Mouse (Mus musculus): ENCODE data around the gene Stip1.
"Not testable (repeated sequence)": the region's sequence is repeated elsewhere in the genome, so short reads cannot be mapped to it uniquely, and the experiment has no call there.

Gene Stip1

DNA sequence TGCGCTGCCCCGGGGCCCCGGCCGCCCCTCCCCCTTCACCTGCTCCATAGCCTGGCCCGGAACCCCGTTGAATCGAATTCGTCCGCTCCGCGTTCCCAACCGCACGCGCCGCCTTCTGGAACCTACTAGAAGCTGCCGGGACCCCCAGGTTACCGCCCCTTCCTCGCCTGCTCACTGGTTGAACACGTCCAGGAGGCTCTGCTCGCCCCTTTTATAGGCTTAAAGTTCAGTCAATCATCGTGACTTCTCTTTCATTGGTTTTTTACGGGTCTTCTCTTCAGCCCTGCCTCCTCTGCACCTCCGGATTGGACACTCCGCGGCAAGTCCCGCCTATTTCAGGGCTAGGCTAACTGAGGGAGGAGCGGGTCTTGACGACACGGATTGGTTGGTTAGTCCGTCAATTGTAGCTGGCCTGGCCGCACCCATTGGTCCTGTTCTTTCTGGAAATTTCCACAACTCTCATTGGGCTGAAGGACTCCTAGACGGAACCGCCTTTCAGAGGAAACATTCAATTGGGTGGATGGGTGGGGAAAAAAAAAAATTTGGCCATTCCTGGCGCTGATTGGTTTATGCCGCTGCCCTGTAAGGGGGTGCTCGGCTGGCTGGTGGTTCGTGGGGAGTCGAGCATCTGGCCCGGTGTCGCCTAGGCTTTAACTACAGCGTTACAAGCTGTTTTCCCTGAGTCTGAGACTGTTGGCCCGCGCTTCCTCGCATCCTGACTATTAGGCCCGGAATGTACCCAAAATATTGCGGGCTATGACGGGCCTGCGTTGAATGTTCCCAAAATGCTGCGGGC, at the start of gene Stip1:
Stip1 (minus strand) TSS at position 127 of the 796 bp plus-strand sequence.
- ATAC-seq (ENCODE audit: insufficient number of reproducible peaks, low FRiP score, low TSS enrichment) = peak; percentile 99

DNA sequence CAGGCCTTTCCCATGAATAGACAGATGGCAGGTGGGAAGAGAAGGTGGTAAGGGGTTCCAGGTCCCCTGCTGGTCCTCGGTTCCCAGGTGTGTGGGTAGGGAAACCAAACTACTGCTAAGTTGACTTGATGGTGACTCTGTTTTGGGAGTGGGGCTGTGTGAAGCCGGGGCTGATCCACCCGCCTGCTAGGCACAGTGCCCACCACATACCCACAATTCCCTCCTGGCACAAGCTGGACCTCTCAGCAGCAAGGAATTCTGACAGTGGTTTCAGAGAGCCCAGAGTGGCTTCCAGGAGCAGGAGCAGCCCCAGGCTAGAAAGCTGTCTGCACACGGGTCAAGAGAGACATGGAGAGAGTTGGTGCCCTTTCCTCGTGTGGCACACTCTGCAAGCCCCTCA, 49.3 kb upstream of the Stip1 start:
- ATAC-seq (ENCODE audit: insufficient number of reproducible peaks, low FRiP score, low TSS enrichment) = no peak

DNA sequence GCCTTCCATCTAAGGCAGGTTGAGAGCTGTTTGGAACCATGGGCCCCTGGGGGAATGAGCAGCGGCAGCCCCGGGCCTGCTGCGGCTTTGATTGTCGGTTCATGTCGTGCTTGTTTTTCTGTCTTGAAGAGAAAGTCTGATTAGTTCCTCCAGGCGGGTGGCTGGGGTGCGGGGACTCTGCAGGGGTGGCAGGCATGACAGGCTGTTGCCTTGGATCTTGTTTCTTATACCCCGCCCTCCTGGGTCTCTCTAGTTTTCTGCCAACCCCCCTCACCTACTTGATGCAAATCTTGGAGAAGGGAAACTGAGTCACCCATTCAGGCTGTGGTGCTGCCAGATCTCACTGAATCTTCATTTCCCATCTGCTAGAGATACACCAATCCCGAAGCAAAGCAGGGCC, 48.8 kb upstream of the Stip1 start:
- no peak for ATAC-seq (ENCODE audit: insufficient number of reproducible peaks, low FRiP score, low TSS enrichment)

GRCm38 (mm10) chr19:7084734-7085133, 45.0 kb upstream of the Stip1 start:
- no peak for ATAC-seq (ENCODE audit: insufficient number of reproducible peaks, low FRiP score, low TSS enrichment)

DNA sequence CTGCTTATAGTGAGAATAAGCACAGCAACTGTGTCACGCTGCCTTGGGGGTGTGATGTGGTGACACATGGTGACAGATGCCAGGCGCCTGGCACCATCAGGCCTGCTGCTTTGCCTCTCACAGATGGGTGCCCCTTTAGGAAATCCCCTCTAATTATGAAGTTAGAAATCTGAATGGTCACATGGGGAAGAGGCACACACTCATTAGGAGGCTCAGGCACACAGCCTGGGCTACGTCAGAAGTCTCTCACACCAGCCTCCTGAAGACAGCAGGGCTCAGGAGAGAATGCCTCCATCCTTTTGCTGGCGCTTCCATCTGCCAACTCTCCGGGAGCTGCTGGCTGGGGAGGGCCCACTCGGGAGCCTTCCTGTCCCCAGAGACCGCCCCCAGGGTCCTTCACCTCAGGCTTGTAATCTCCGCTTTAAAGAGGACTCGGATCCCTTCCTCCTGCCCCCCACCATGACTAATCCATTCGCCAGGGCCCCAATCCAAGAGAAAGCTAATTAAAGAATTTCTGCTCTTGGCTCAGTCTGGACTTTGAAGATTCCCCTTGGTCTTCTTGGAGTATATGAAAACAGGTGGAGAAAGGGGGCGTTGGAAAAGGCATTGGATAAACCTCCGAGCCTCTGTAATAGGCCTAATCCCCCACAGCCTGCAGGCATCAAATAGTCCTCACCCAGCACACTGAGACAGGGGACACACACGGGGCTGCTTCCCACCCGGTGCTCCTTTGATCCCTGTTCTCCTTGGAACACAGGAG, 43.4 kb upstream of the Stip1 start:
- ATAC-seq (ENCODE audit: insufficient number of reproducible peaks, low FRiP score, low TSS enrichment) = no peak

GRCm38 (mm10) chr19:7081516-7082266, 41.9 kb upstream of the Stip1 start:
- no peak for ATAC-seq (ENCODE audit: insufficient number of reproducible peaks, low FRiP score, low TSS enrichment)

DNA sequence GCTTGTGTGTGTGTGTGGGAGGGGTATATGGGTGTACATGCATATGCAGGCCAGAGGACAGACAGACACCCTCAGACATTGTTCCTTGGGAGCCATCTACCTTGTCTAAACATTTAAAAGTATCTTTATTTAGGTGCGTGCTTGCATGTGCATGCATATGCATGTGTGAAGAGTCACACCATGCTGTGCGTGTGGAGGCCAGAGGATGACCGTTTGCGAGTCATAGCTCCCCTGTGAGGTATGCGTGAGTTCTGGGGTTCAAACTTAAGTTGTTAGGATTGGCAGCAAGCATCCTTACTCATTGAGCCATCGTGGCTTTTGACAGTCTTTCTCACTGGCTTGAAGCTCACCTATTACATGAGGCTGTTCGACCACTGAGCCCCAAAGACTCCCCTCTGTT, 38.5 kb upstream of the Stip1 start:
- no peak for ATAC-seq (ENCODE audit: insufficient number of reproducible peaks, low FRiP score, low TSS enrichment)

GRCm38 (mm10) chr19:7077666-7078065, 37.9 kb upstream of the Stip1 start:
- no peak for ATAC-seq (ENCODE audit: insufficient number of reproducible peaks, low FRiP score, low TSS enrichment)

DNA sequence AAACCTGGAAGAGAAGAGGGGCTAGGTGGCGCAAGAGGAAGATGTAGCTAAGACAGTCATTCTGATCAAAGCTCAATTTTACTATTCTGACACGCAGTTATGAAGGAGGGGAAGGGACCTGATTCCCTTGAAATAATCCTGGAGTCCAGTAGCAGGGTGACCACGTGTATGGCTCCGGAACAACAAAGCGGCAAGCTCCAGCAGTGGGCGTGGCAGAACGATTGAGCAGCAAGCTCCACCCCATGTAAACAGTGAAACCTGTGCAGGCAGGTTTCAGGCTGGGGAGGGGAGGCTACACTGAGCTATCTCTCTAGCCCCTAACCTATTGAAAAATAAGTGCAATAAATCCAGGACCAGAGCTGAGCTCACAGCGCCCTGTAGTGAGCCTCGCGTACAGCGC, 35.6 kb upstream of the Stip1 start:
- ATAC-seq (ENCODE audit: insufficient number of reproducible peaks, low FRiP score, low TSS enrichment) = not testable (repeated sequence)

DNA sequence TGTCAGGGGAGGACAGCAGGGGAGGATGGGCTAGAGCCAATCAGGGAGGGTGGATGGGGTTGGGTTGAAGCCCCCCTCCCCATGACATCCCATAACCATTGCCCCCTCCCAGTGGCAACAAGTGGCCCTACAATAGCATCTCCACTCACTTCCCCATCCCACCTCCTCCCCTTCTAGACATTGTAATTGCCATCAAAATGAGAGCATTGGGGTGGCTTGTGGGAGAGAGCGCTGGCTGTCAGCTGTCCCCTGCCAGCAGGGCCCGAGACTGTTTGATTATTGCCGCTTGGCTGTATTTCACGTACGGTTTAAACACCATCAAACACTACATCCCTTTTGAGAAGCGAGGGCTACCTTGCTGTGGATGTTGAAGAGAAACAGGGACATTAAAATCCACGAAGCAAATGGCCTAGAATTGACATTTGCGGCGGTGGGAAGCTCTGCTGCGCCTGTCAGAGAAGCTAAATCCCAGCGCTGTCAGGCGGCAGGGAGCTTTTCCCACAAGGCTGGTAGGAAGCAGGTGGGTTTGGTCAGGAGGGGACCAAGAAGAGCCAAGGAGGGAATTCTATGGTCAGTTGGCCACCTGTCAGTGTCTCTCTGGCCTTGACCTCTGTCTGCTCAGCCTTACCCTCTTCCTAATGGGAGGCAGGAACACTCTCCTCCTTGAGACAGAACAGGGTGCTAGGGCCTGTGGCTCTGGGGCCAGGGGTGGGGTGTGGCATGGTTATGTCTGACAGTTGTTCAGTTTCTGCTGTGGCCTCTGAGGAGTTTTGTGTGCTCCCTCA, 34.4 kb upstream of the Stip1 start:
- ATAC-seq (ENCODE audit: insufficient number of reproducible peaks, low FRiP score, low TSS enrichment) = no peak

DNA sequence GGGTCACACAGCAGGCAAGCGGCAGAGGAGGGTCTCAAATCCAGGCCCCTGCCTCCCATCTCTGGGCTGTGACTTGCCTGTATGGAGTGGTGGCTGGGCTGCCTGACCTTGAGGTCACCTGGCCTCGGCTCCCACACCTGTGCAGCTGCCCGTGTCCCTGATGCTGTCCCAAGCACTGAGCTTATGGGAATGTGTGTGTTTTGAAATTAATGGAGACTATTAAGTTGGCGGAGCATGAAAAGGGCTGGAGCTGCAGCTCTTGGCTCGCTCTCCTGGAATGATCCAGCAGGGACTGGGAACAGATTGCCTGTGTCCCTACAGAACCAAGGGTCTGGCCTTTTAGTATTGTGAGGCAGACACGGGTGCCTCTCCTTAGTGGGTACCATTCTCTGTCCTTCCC, 32.5 kb upstream of the Stip1 start:
- ATAC-seq (ENCODE audit: insufficient number of reproducible peaks, low FRiP score, low TSS enrichment) = no peak

DNA sequence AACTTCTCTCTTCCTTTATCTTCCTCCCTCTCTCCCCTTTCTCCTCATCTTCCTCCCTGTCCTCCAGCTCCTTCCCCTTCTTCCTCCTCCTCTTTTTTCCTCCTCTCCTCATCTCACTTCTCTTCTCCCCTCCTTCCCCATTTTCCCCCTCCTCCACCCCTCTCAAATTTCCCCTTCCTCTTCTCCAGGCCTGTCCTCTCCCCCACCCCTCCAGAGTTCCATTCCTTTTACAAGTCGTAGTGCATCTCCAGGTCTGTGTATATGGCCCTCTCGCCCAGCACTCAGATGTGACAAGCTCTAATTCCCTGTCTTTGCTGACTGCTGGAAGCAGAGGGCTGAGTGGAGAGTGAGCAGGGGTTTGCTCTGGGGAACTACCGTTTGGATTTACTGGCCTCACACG, 31.0 kb upstream of the Stip1 start:
- ATAC-seq (ENCODE audit: insufficient number of reproducible peaks, low FRiP score, low TSS enrichment) = no peak

DNA sequence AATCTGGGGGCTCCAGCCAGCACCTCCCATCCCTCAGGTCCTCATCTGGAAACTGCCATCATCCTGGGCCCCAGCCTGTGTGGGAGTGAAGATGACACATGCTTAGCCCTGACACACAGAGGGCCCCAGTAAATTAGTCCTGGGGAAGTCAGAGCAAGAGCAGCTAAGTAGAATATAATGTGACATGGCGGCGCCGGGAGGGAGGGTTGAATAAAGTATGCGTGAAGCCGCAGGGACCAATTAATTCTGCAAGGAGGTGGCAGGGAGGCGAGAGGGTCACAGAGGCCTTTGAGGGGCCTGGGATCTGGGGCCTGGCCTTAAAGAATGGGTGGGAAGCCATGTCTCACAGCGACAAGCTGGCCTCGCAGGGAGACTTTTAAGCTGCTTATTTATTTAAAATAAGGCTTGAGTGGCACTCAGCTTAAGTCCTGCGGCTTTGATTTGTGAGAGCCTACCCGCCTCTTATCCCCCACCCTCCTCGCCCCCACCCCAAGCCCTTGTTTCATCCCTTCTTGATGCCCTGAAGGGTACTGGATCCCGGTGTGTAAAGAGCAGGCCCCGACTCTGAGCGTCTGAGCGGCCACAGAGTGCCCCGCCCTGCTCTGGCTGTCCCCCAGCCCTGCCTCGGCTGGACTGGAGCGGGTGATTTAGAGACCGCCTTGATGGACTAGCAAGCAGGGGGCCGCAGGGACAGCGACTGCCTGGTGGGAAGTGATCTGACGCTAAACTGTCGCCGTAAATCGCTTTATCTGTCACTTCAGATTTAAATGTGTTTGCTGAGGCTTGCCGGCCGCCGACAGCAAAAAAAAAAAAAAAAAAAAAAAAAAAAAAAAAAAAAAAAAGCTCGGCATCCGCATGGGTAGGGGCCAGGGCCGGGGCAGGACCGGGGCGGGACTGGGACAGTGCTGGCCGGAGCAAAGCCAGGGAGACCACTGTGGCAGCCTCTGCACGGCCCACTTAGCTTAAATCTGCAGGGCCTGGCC, 30.3 kb upstream of the Stip1 start:
- no peak for ATAC-seq (ENCODE audit: insufficient number of reproducible peaks, low FRiP score, low TSS enrichment)

DNA sequence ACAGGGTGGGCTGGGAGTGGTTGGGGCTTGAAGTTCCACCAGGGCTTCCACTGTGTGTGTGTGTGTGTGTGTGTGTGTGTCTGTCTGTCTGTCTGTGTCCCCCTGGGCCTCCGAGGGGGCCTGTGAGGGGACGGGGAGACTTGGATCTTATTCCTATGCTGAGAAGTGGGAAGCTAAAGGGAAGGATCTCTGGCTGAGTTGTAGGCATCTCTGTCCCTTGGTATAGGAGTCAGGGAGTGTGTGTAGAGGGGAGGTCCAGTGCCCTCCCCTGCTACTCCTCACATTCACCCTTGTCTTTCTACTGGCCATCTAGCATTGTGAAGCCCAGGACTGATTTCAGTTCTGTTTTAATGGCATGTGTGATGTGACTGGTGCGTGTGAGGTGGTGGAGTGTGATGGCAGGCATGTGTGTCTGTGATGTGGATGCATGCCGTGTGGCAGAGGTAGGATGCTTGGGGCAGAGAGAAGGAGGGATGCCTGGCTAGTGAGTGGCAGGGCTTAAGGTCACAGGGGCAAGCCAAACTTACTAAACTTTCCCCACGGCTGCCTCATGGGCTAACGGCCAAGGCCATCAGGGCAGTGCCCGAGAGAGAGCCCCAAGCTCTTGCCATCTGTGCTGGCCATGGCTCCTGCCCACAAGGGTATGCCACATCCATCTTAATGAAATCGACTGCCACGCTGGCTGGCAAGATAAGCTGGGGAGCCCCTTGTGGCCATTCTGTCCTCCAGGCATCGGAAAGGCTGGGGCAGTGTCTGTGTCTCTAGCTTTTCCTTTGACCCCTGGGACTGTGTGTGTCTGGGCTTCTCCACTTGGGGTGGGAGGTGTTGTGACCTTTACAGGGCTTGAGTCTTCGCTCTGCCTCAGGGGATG, 29.1 kb upstream of the Stip1 start:
- no peak for ATAC-seq (ENCODE audit: insufficient number of reproducible peaks, low FRiP score, low TSS enrichment)

GRCm38 (mm10) chr19:7068136-7068535, 28.4 kb upstream of the Stip1 start:
- ATAC-seq (ENCODE audit: insufficient number of reproducible peaks, low FRiP score, low TSS enrichment) = no peak

DNA sequence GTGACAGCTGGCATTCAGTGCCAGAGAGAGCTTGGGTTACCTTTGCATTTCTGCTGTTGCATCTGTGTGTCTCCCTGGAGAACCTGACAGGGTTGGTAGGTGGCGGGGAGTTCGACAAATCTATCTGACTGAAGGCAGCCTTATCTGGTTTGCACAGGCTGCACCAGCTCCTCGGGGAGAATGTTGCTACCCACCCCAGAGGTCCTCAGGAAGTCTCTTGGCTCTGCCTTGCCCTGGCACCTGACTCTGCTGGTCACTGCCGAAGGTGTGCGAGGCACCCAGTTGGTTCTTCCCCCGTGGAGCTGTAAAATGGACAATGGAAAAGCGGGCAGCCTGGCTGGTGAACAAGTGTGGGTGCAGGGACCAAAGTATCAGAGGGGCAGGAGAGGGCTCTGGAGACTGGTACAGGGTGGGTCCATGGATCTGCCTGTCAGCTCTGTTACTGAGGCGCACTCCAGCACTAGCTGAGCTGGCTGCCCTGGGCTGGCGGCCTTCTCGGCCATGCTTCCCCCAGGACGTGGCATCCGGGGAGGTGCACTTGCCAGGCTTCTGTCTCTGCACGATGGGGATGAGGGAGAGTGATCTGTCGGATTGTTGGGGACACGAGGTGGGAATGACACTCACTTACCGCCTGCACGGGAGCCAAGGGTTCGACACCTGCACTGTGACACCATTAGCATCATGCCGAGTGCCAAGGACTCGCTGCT, 27.7 kb upstream of the Stip1 start:
- no peak for ATAC-seq (ENCODE audit: insufficient number of reproducible peaks, low FRiP score, low TSS enrichment)

- ATAC-seq (ENCODE audit: insufficient number of reproducible peaks, low FRiP score, low TSS enrichment) = no peak
These were observed 27.1 kb upstream of the Stip1 start for GRCm38 (mm10) chr19:7066828-7067342.
